Mouse (Mus musculus) heart, adult 2 months (tissue): ENCODE results near the gene Pwwp2b.
A peak's percentile ranks its signal among the peaks of the same experiment; 100 is the strongest.

Experiments
- CTCF ChIP-seq: fragments of 200-600 bp; IDR thresholded peaks from 2 replicates; pipeline ENCODE4 v1.8.1; 2022; ENCODE audit warnings: antibody characterized with exemption, mild to moderate bottlenecking, moderate library complexity
- POLR2A ChIP-seq: fragments of 200-500 bp; IDR thresholded peaks from 2 replicates; pipeline ENCODE4 v1.6.1; 2011; ENCODE audit warnings: mild to moderate bottlenecking, low read depth, low read length, control low read depth; ENCODE audit not compliant: insufficient read depth

DNA sequence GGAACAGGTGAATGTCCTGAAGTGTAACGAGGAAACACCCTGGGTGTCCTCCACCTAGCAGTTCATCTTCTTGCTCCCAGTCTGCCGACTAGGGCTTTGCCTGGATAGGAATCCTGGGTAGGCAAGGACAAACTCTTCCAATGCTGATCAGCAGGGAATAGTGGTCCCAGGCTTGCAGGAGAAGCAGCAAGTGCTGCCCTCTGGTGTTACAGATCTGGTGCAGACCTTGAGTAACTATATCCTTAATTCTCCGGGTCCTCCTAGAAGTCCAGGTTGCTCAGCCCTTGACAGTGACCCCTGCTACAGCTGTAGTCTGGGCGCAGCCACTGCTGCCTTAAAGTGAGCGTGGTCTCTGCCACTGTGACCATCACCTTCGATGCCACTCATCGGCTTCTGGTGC, 48.2 kb upstream of the Pwwp2b start:
- TF ChIP-seq CTCF = peak; percentile 92
- TF ChIP-seq POLR2A = no peak
